Comparison of ENCODE assay signal across 50 mouse cellular contexts in genomic region chr16:38780960-38781572, GRCm38 (mm10). TPM values are rescaled to one million over a fixed set of nuclear protein-coding genes. Genes with fewer than 3 reads are reported as not detected.
"Had no signal": no experiment of that assay in that cellular context is flagged by ENCODE, and none has a peak within 500 bp of the region (broad histone marks: within the 10 kb centered on the region; RNA-seq: fewer than 3 reads in every experiment).

No protein-coding gene starts in this region.

- DNase-seq: heart, adult 18-20 months; heart, adult 2 months; heart, postnatal 10 days; heart, postnatal 14 days; heart, postnatal 36 days; heart, postnatal 4 days; kidney, adult 11 months; kidney, adult 18-20 months; kidney, adult 8-10 months; kidney, adult 9 months; kidney, postnatal 10 days; kidney, postnatal 14 days; kidney, postnatal 25 days; kidney, postnatal 36 days; kidney, postnatal 4 days; layer of hippocampus, adult 9-11 months; layer of hippocampus, postnatal 36 days had no signal

- H3K27me3 ChIP-seq: heart, embryonic 13.5 days; heart, embryonic 15.5 days; hindbrain, embryonic 12.5 days; hindbrain, embryonic 13.5 days; hindbrain, embryonic 15.5 days had no signal

- H3K4me3 ChIP-seq: heart, adult 2 months; heart, embryonic 10.5 days; heart, embryonic 12.5 days; heart, embryonic 13.5 days; heart, embryonic 15.5 days; hindbrain, embryonic 10.5 days; hindbrain, embryonic 12.5 days; hindbrain, embryonic 13.5 days; hindbrain, embryonic 15.5 days; kidney, embryonic 15.5 days; layer of hippocampus, adult 2 months had no signal

- H3K27ac ChIP-seq: heart, adult 2 months; heart, embryonic 10.5 days; heart, embryonic 13.5 days; heart, embryonic 15.5 days; hindbrain, embryonic 10.5 days; hindbrain, embryonic 12.5 days; hindbrain, embryonic 13.5 days; hindbrain, embryonic 14.5 days; hindbrain, embryonic 15.5 days; hindbrain, postnatal 0 days; kidney, embryonic 15.5 days; kidney, postnatal 0 days; layer of hippocampus, adult 2 months had no signal

- H3K4me1 ChIP-seq: hindbrain, embryonic 15.5 days; kidney, embryonic 15.5 days had no signal

- H3K4me2 ChIP-seq: heart, embryonic 11.5 days; heart, embryonic 12.5 days; heart, embryonic 13.5 days; heart, embryonic 15.5 days; hindbrain, embryonic 12.5 days; hindbrain, embryonic 13.5 days; hindbrain, embryonic 14.5 days; hindbrain, embryonic 15.5 days; kidney, embryonic 15.5 days had no signal

- H3K9me3 ChIP-seq: heart, embryonic 10.5 days; heart, embryonic 12.5 days; heart, embryonic 13.5 days; heart, embryonic 15.5 days; hindbrain, embryonic 10.5 days; hindbrain, embryonic 12.5 days; hindbrain, embryonic 13.5 days; hindbrain, embryonic 15.5 days; kidney, embryonic 15.5 days had no signal

- H3K36me3 ChIP-seq: heart, embryonic 10.5 days; heart, embryonic 12.5 days; heart, embryonic 13.5 days; heart, embryonic 15.5 days; hindbrain, embryonic 10.5 days; hindbrain, embryonic 12.5 days; hindbrain, embryonic 13.5 days; hindbrain, embryonic 15.5 days; kidney, embryonic 15.5 days had no signal

- ATAC-seq: hindbrain, embryonic 16.5 days; hindbrain, postnatal 0 days; inflammation-experienced regulatory T-cells, adult 6 months had no signal

- H3K9ac ChIP-seq: heart, embryonic 12.5 days; heart, embryonic 13.5 days; heart, embryonic 15.5 days; hindbrain, embryonic 12.5 days; hindbrain, embryonic 13.5 days; hindbrain, embryonic 14.5 days; hindbrain, embryonic 15.5 days; kidney, embryonic 15.5 days had no signal

RNA-seq across cellular contexts. Expression of gene Upk1b, which starts 19.1 kb away (rescaled TPM):
- total RNA-seq: hematopoietic stem cell, adult 5-6 weeks had no signal
- polyA plus RNA-seq: inflammation-experienced regulatory T-cells, adult 6 months had no signal

RNA-seq across cellular contexts. Expression of gene 4930435E12Rik, which starts 47.5 kb away (rescaled TPM):
- total RNA-seq: heart, adult 18-20 months; heart, adult 2 months; heart, adult 8-10 months; heart, postnatal 10 days; heart, postnatal 14 days; heart, postnatal 25 days; heart, postnatal 36 days; heart, postnatal 4 days; hematopoietic stem cell, adult 5-6 weeks; hindbrain, postnatal 0 days; layer of hippocampus, adult 18-20 months; layer of hippocampus, adult 2 months; layer of hippocampus, adult 8-10 months; layer of hippocampus, postnatal 10 days; layer of hippocampus, postnatal 14 days; layer of hippocampus, postnatal 25 days; layer of hippocampus, postnatal 36 days; left cerebral cortex, adult 18-20 months had no signal
- polyA plus RNA-seq: heart, adult 2 months; heart, embryonic 10.5 days; heart, embryonic 11.5 days; heart, embryonic 12.5 days; heart, embryonic 13.5 days; heart, embryonic 14.5 days; heart, embryonic 15.5 days; heart, embryonic 16.5 days; heart, postnatal 0 days; hindbrain, embryonic 10.5 days; hindbrain, embryonic 11.5 days; hindbrain, embryonic 12.5 days; hindbrain, embryonic 13.5 days; hindbrain, embryonic 14.5 days; hindbrain, embryonic 15.5 days; hindbrain, embryonic 16.5 days; hindbrain, postnatal 0 days; inflammation-experienced regulatory T-cells, adult 6 months; intestine, embryonic 14.5 days; kidney, embryonic 14.5 days; kidney, embryonic 15.5 days; kidney, embryonic 16.5 days; kidney, postnatal 0 days; large intestine, adult 2 months had no signal
